Mouse (Mus musculus) liver, adult 2 months (tissue): Measurements from ENCODE around the gene Ccdc85b.

ENCODE experiments used
- CTCF ChIP-seq: fragments of 200-500 bp; IDR thresholded peaks from 2 replicates; pipeline ENCODE4 v1.5.1; 2011; ENCODE audit warnings: low read depth, low read length, control low read depth
- POLR2A ChIP-seq: fragments of 200-500 bp; IDR thresholded peaks from 2 replicates; pipeline ENCODE4 v1.6.1; 2011; ENCODE audit warnings: low read length, control low read depth; ENCODE audit not compliant: insufficient read depth; ENCODE audit errors: extremely low read depth

GRCm38 (mm10) chr19:5420579-5420978 is 37.1 kb downstream of the Ccdc85b start:
- TF ChIP-seq CTCF (no peak), POLR2A (no peak)
